In the genomic region with DNA sequence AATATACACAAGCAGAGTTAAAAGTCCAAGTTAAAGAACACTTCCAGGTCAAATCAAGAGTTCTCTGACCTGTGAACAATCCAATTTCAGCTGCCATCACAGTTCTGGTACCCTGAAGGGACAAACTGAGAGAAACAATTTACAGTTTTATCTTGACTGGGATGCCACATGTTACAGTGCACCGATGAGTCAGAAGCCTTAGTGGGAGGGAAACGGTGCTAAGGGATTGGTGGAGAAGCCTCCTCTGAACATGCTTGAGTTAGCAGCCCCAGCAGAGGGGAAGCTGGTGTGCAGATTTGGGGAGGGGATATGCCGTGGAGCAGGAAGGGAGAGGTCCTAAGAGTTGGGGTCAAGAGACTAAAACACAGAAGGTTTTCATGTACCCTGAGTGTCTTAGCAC, we compare ENCODE assay signal across 20 mouse cellular contexts.
"Had no signal": no experiment of that assay in that cellular context is flagged by ENCODE, and none has a peak within 500 bp of the region (broad histone marks: within the 10 kb centered on the region; RNA-seq: fewer than 3 reads in every experiment).

No protein-coding gene starts in this region.

- H3K4me2 ChIP-seq: liver, embryonic 15.5 days; lung, embryonic 15.5 days; midbrain, embryonic 12.5 days; neural tube, embryonic 13.5 days; neural tube, embryonic 15.5 days had no signal

- DNase-seq: liver, postnatal 0 days; lung, adult 2 months; lung, postnatal 14 days; lung, postnatal 36 days; midbrain, embryonic 14.5 days; retina, postnatal 1 day; right cerebral cortex, postnatal 25 days; right cerebral cortex, postnatal 4 days; spleen, adult 18-20 months; thymus, adult 18-20 months; thymus, postnatal 14 days; thymus, postnatal 36 days had no signal

- ATAC-seq: liver, postnatal 0 days; lung, postnatal 0 days; midbrain, embryonic 16.5 days had no signal

- H3K4me3 ChIP-seq: liver, embryonic 15.5 days; lung, embryonic 15.5 days; midbrain, embryonic 10.5 days; midbrain, embryonic 12.5 days; neural tube, embryonic 13.5 days; neural tube, embryonic 15.5 days had no signal

- H3K27me3 ChIP-seq: liver, embryonic 15.5 days; lung, embryonic 15.5 days; midbrain, embryonic 12.5 days; neural tube, embryonic 13.5 days; neural tube, embryonic 15.5 days had no signal

- H3K36me3 ChIP-seq: liver, embryonic 15.5 days; lung, embryonic 15.5 days; midbrain, embryonic 10.5 days; midbrain, embryonic 12.5 days; neural tube, embryonic 13.5 days; neural tube, embryonic 15.5 days had no signal
